In genomic region chr19:21785132-21785528, GRCm38 (mm10) we compare ENCODE assay signal across 8 mouse cellular contexts. TPM values are rescaled to one million over a fixed set of nuclear protein-coding genes. Genes with fewer than 3 reads are reported as not detected.
DNase-seq lines count a peak whose midpoint lies in the region; ATAC-seq and TF ChIP-seq lines count a peak whose summit lies in the region.

No protein-coding gene starts in this region.

- TF ChIP-seq POLR2A in ES-Bruce4 (IDR thresholded peaks at IDR 0.05; ENCODE audit: insufficient read depth, low read length), result no peak

- peak overlapping the region; percentile 79 for H3K9ac ChIP-seq in ES-Bruce4 (ENCODE audit: low read depth, poor library complexity, severe bottlenecking)
- peak overlapping the region; percentile 69 for H3K9ac ChIP-seq in forebrain, embryonic 13.5 days
- no peak overlapping the region for H3K9ac ChIP-seq in lung, postnatal 0 days (replicated peaks; ENCODE audit: low read depth)

- ATAC-seq in forebrain, embryonic 13.5 days, result peak; percentile 28
- no peak for ATAC-seq in lung, postnatal 0 days

- H3K4me1 ChIP-seq in ES-Bruce4 (ENCODE audit: control insufficient read depth, insufficient read depth, low read length), result peaks cover 5% of the 10 kb centered on the region
- peaks cover 95% of the 10 kb centered on the region for H3K4me1 ChIP-seq in forebrain, embryonic 13.5 days
- peaks cover 99% of the 10 kb centered on the region for H3K4me1 ChIP-seq in midbrain, embryonic 10.5 days
- peaks cover 6% of the 10 kb centered on the region for H3K4me1 ChIP-seq in lung, postnatal 0 days (ENCODE audit: insufficient read depth, low read depth, low read length)

- H3K27ac ChIP-seq in ES-Bruce4 (ENCODE audit: insufficient read depth, low read length), result peak overlapping the region; percentile 87
- peak overlapping the region; percentile 99 for H3K27ac ChIP-seq in forebrain, embryonic 13.5 days
- H3K27ac ChIP-seq in midbrain, embryonic 10.5 days (replicated peaks), result peak overlapping the region; percentile 98
- H3K27ac ChIP-seq in lung, postnatal 0 days (ENCODE audit: low read length), result no peak overlapping the region

- peak overlapping the region; percentile 56 for H3K4me2 ChIP-seq in forebrain, embryonic 13.5 days
- no peak overlapping the region for H3K4me2 ChIP-seq in lung, postnatal 0 days (replicated peaks; ENCODE audit: low read depth, low read length)

- peak overlapping the region; percentile 61; the same call in 1 of the 2 replicates for H3K4me3 ChIP-seq in ES-Bruce4 (ENCODE audit: low read depth, low read length)
- peak overlapping the region; percentile 16; the same call in 1 of the 2 replicates for H3K4me3 ChIP-seq in forebrain, embryonic 13.5 days
- H3K4me3 ChIP-seq in midbrain, embryonic 10.5 days, result peak overlapping the region; percentile 44
- no peak overlapping the region for H3K4me3 ChIP-seq in lung, postnatal 0 days (ENCODE audit: low read depth, low read length)

- 3% methylated on average over 3 of the region's 3 CpGs for WGBS in forebrain, embryonic 13.5 days
- WGBS in midbrain, embryonic 10.5 days, result 11% methylated on average over 3 of the region's 3 CpGs
- 32% methylated on average over 3 of the region's 3 CpGs for WGBS in lung, postnatal 0 days

- TF ChIP-seq EP300 in ES-Bruce4 (IDR thresholded peaks at IDR 0.05; ENCODE audit: insufficient read depth, low read depth, low read length), result no peak
- TF ChIP-seq EP300 in lung, postnatal 0 days (IDR thresholded peaks at IDR 0.05), result no peak

- DNase-seq in 416B (ENCODE audit: low read depth), result peak; percentile 66
- peak; percentile 65 for DNase-seq in midbrain, embryonic 10.5 days (ENCODE audit: low spot score)
- DNase-seq in lung, postnatal 0 days (ENCODE audit: low spot score), result no peak
- no peak for DNase-seq in urinary bladder, postnatal 4 days (ENCODE audit: low spot score in 2 of 2)
- no peak for DNase-seq in thymus, adult 18-20 months
- DNase-seq in left cerebral cortex, adult 8-10 months (ENCODE audit: low spot score in 2 of 2), result no peak

- no peaks in the 10 kb centered on the region for H3K27me3 ChIP-seq in ES-Bruce4 (ENCODE audit: control insufficient read depth, insufficient read depth, low read length, poor library complexity, severe bottlenecking)
- no peaks in the 10 kb centered on the region for H3K27me3 ChIP-seq in forebrain, embryonic 13.5 days
- no peaks in the 10 kb centered on the region for H3K27me3 ChIP-seq in midbrain, embryonic 10.5 days (ENCODE audit: low read depth, poor library complexity, severe bottlenecking)
- no peaks in the 10 kb centered on the region for H3K27me3 ChIP-seq in lung, postnatal 0 days (replicated peaks; ENCODE audit: insufficient read depth, low read length)

- H3K9me3 ChIP-seq in ES-Bruce4 (replicated peaks; ENCODE audit: control insufficient read depth, insufficient read depth, low read length, poor library complexity, severe bottlenecking), result no peaks in the 10 kb centered on the region; the same call in 1 of the 2 replicates
- no peaks in the 10 kb centered on the region for H3K9me3 ChIP-seq in forebrain, embryonic 13.5 days (replicated peaks)
- H3K9me3 ChIP-seq in midbrain, embryonic 10.5 days (replicated peaks), result no peaks in the 10 kb centered on the region
- no peaks in the 10 kb centered on the region for H3K9me3 ChIP-seq in lung, postnatal 0 days (ENCODE audit: low read length)

- H3K36me3 ChIP-seq in ES-Bruce4 (ENCODE audit: control insufficient read depth, insufficient read depth, low read length, poor library complexity, severe bottlenecking), result no peaks in the 10 kb centered on the region
- 0 out of 2 replicates have a peak, but pooled peaks cover 2% of the 10 kb centered on the region for H3K36me3 ChIP-seq in forebrain, embryonic 13.5 days (ENCODE audit: poor library complexity, severe bottlenecking)
- peaks cover 3% of the 10 kb centered on the region; the same call in 1 of the 2 replicates for H3K36me3 ChIP-seq in midbrain, embryonic 10.5 days
- H3K36me3 ChIP-seq in lung, postnatal 0 days (ENCODE audit: insufficient read depth, low read length), result no peaks in the 10 kb centered on the region

- TF ChIP-seq CTCF in ES-Bruce4 (IDR thresholded peaks at IDR 0.05; ENCODE audit: low read depth, low read length), result no peak
- TF ChIP-seq CTCF in lung, postnatal 0 days (IDR thresholded peaks at IDR 0.05), result no peak

RNA-seq across cellular contexts. Expression of gene Cemip2, which starts 7.0 kb away (rescaled TPM):
- polyA plus RNA-seq in ES-Bruce4 (2011; ENCODE audit: insufficient read depth, insufficient read length, low read depth, missing spikeins), result 41.9 and 43.1 TPM in 2 replicates
- polyA plus RNA-seq in forebrain, embryonic 13.5 days (2015; fragmentation: Nextera tagmentation; extraction: Ambion mirVana), result 54.2 and 61.3 TPM in 2 replicates
- 71.2 and 91.2 TPM in 2 replicates for polyA plus RNA-seq in midbrain, embryonic 10.5 days (2016; fragmentation: Nextera tagmentation; extraction: Ambion mirVana)
- polyA plus RNA-seq in lung, postnatal 0 days (2015; fragmentation: Nextera tagmentation; extraction: Ambion mirVana), result 46.7 and 47.2 TPM in 2 replicates
- total RNA-seq in left cerebral cortex, adult 8-10 months (2022), result 10 to 100 TPM; 11.1 to 13.8 (median 11.5) TPM

Comparison
In these comparisons a context has a peak if more than half of its experiments do, and no peak if none do; other contexts are left out.
1. DNase-seq: peak in 416B (single experiment) and midbrain, embryonic 10.5 days (single experiment); none in lung, postnatal 0 days (single experiment), urinary bladder, postnatal 4 days (0 of 2), thymus, adult 18-20 months (0 of 2) and left cerebral cortex, adult 8-10 months (0 of 2).